In genomic region chr17:4941286-4941800, GRCm38 (mm10) we compare ENCODE assay signal across 23 mouse cellular contexts.
"Had no signal": no experiment of that assay in that cellular context is flagged by ENCODE, and none has a peak within 500 bp of the region (broad histone marks: within the 10 kb centered on the region; RNA-seq: fewer than 3 reads in every experiment).

No protein-coding gene starts in this region.

- H3K9me3 ChIP-seq: limb, embryonic 10.5 days; limb, embryonic 13.5 days; megakaryocyte, embryonic 14.5 days; midbrain, embryonic 10.5 days; midbrain, embryonic 13.5 days; neural tube, embryonic 13.5 days had no signal

- H3K36me3 ChIP-seq: limb, embryonic 10.5 days; limb, embryonic 13.5 days; midbrain, embryonic 10.5 days; midbrain, embryonic 13.5 days; neural tube, embryonic 13.5 days had no signal

- H3K9ac ChIP-seq: limb, embryonic 13.5 days; liver, embryonic 14.5 days; liver, postnatal 0 days; lung, embryonic 14.5 days; midbrain, embryonic 13.5 days; neural tube, embryonic 13.5 days had no signal

- DNase-seq: kidney, postnatal 10 days; layer of hippocampus, adult 9-11 months; liver, postnatal 0 days; lung, embryonic 14.5 days; right cerebral cortex, adult 18-20 months; right cerebral cortex, postnatal 14 days; right cerebral cortex, postnatal 4 days; thymus, postnatal 25 days had no signal

- H3K27me3 ChIP-seq: limb, embryonic 13.5 days; neural tube, embryonic 13.5 days had no signal

- H3K27ac ChIP-seq: layer of hippocampus, adult 2 months; limb, embryonic 10.5 days; limb, embryonic 13.5 days; liver, embryonic 14.5 days; midbrain, embryonic 10.5 days; midbrain, embryonic 13.5 days; stomach, postnatal 0 days had no signal

- H3K4me3 ChIP-seq: layer of hippocampus, adult 2 months; limb, embryonic 10.5 days; limb, embryonic 13.5 days; megakaryocyte, embryonic 14.5 days; midbrain, embryonic 10.5 days; midbrain, embryonic 13.5 days; myocyte; neural tube, embryonic 13.5 days had no signal

- H3K4me2 ChIP-seq: limb, embryonic 13.5 days; liver, embryonic 11.5 days; lung, embryonic 14.5 days; midbrain, embryonic 13.5 days had no signal

- ATAC-seq: inflammation-experienced regulatory T-cells, adult 6 months; intestine, embryonic 16.5 days; liver, postnatal 0 days; lung, postnatal 0 days; midbrain, embryonic 13.5 days; midbrain, embryonic 16.5 days had no signal
